Mouse (Mus musculus): ENCODE data around the gene Tnnc2. TPM values are rescaled to one million over a fixed set of nuclear protein-coding genes. Genes with fewer than 3 reads are reported as not detected.

Tnnc2 gene
- polyA plus RNA-seq (2012; fragmentation: generic; extraction: Trizol): under 1 TPM in 1 of 2 experiments, not detected in 1; 0.19 TPM

GRCm38 (mm10) chr2:164779481-164780086 lies at the start of gene Tnnc2:
Gene Tnnc2, minus strand, starts transcription at chr2:164779967.

GRCm38 (mm10) chr2:164828437-164828836 lies 48.7 kb upstream of the Tnnc2 start, which contains the start of gene Spata25:
Gene Spata25, minus strand, starts transcription at chr2:164828537.

GRCm38 (mm10) chr2:164822636-164823165 lies 42.9 kb upstream of the Tnnc2 start, which contains the start of gene Zswim1:
Gene Zswim1, plus strand, starts transcription at chr2:164822686.

GRCm38 (mm10) chr2:164804533-164805331 lies 25.0 kb upstream of the Tnnc2 start, which contains the start of the genes Acot8 and Zswim3:
Gene Acot8, minus strand, starts transcription at chr2:164804882.
Gene Zswim3, plus strand, starts transcription at chr2:164805098.

GRCm38 (mm10) chr2:164785481-164786387 lies 6.0 kb upstream of the Tnnc2 start, which contains the start of gene Snx21:
Gene Snx21, plus strand, starts transcription at chr2:164785823.

GRCm38 (mm10) chr2:164769258-164770037 lies 10.3 kb downstream of the Tnnc2 start, which contains the start of gene Ube2c:
Gene Ube2c, plus strand, starts transcription at chr2:164769898.

GRCm38 (mm10) chr2:164745843-164746479 lies 33.8 kb downstream of the Tnnc2 start, which contains the start of the genes Wfdc3 and Dnttip1:
Gene Wfdc3, minus strand, starts transcription at chr2:164745931.
Gene Dnttip1, plus strand, starts transcription at chr2:164745983.

Other genes with a start within 250 kb of the Tnnc2 start
- gene Wfdc2, start 217.6 kb downstream of the Tnnc2 start, polyA plus RNA-seq (2012; fragmentation: generic; extraction: Trizol): not detected
- gene Spint3, start 206.5 kb downstream of the Tnnc2 start, polyA plus RNA-seq (2012; fragmentation: generic; extraction: Trizol): not detected
- not detected for gene Wfdc6a, start 194.5 kb downstream of the Tnnc2 start, polyA plus RNA-seq (2012; fragmentation: generic; extraction: Trizol)
- gene Eppin, start 186.4 kb downstream of the Tnnc2 start, polyA plus RNA-seq (2012; fragmentation: generic; extraction: Trizol): not detected
- gene Wfdc6b, start 166.4 kb downstream of the Tnnc2 start, polyA plus RNA-seq (2012; fragmentation: generic; extraction: Trizol): not detected
- gene Wfdc8, start 166.3 kb downstream of the Tnnc2 start, polyA plus RNA-seq (2012; fragmentation: generic; extraction: Trizol): not detected
- not detected for gene Wfdc16, start 141.2 kb downstream of the Tnnc2 start, polyA plus RNA-seq (2012; fragmentation: generic; extraction: Trizol)
- not detected for gene Wfdc10, start 123.9 kb downstream of the Tnnc2 start, polyA plus RNA-seq (2012; fragmentation: generic; extraction: Trizol)
- gene Wfdc9, start 123.4 kb downstream of the Tnnc2 start, polyA plus RNA-seq (2012; fragmentation: generic; extraction: Trizol): not detected
- not detected for gene Wfdc11, start 105.9 kb downstream of the Tnnc2 start, polyA plus RNA-seq (2012; fragmentation: generic; extraction: Trizol)
- under 1 TPM in 1 of 2 experiments, not detected in 1; 0.04 TPM for gene Wfdc13, start 94.9 kb downstream of the Tnnc2 start, polyA plus RNA-seq (2012; fragmentation: generic; extraction: Trizol)
- not detected for gene Spint4, start 81.5 kb downstream of the Tnnc2 start, polyA plus RNA-seq (2012; fragmentation: generic; extraction: Trizol)
- not detected for gene Spint5, start 64.7 kb downstream of the Tnnc2 start, polyA plus RNA-seq (2012; fragmentation: generic; extraction: Trizol)
- gene Wfdc3, start 34.0 kb downstream of the Tnnc2 start, polyA plus RNA-seq (2012; fragmentation: generic; extraction: Trizol): 1 to 10 TPM in 1 of 2 experiments, under 1 TPM in 1; 0.27 to 1.1 TPM
- 10 to 100 TPM; 55.3 to 58.9 TPM for gene Dnttip1, start 34.0 kb downstream of the Tnnc2 start, polyA plus RNA-seq (2012; fragmentation: generic; extraction: Trizol)
- 100 to 1,000 TPM; 116 to 219 TPM for gene Ube2c, start 10.1 kb downstream of the Tnnc2 start, polyA plus RNA-seq (2012; fragmentation: generic; extraction: Trizol)
- gene Snx21, start 5.9 kb upstream of the Tnnc2 start, polyA plus RNA-seq (2012; fragmentation: generic; extraction: Trizol): 10 to 100 TPM; 29.7 to 50.1 TPM
- 10 to 100 TPM; 10.7 to 19.9 TPM for gene Acot8, start 24.9 kb upstream of the Tnnc2 start, polyA plus RNA-seq (2012; fragmentation: generic; extraction: Trizol)
- 1 to 10 TPM; 2.1 to 4.9 TPM for gene Zswim3, start 25.1 kb upstream of the Tnnc2 start, polyA plus RNA-seq (2012; fragmentation: generic; extraction: Trizol)
- 10 to 100 TPM in 1 of 2 experiments, 1 to 10 TPM in 1; 9.1 to 10.1 TPM for gene Zswim1, start 42.7 kb upstream of the Tnnc2 start, polyA plus RNA-seq (2012; fragmentation: generic; extraction: Trizol)
- gene Spata25, start 48.6 kb upstream of the Tnnc2 start, polyA plus RNA-seq (2012; fragmentation: generic; extraction: Trizol): under 1 TPM in 1 of 2 experiments, not detected in 1; 0.26 TPM
- 100 to 1,000 TPM in 1 of 2 experiments, 10 to 100 TPM in 1; 94.4 to 205 TPM for gene Ctsa, start 52.9 kb upstream of the Tnnc2 start, polyA plus RNA-seq (2012; fragmentation: generic; extraction: Trizol)
- 1 to 10 TPM; 2.4 to 6.6 TPM for gene Neurl2, start 53.5 kb upstream of the Tnnc2 start, polyA plus RNA-seq (2012; fragmentation: generic; extraction: Trizol)
- 100 to 1,000 TPM in 1 of 2 experiments, 10 to 100 TPM in 1; 16.6 to 130 TPM for gene Pltp, start 77.7 kb upstream of the Tnnc2 start, polyA plus RNA-seq (2012; fragmentation: generic; extraction: Trizol)
- 10 to 100 TPM; 56.7 to 65.1 TPM for gene Pcif1, start 99.3 kb upstream of the Tnnc2 start, polyA plus RNA-seq (2012; fragmentation: generic; extraction: Trizol)
- 10 to 100 TPM in 1 of 2 experiments, 1 to 10 TPM in 1; 4.1 to 11.3 TPM for gene Zfp335, start 131.8 kb upstream of the Tnnc2 start, polyA plus RNA-seq (2012; fragmentation: generic; extraction: Trizol)
- 10 to 100 TPM in 1 of 2 experiments, under 1 TPM in 1; 0.49 to 19.7 TPM for gene Mmp9, start 160.8 kb upstream of the Tnnc2 start, polyA plus RNA-seq (2012; fragmentation: generic; extraction: Trizol)
- 1 to 10 TPM in 1 of 2 experiments, under 1 TPM in 1; 0.12 to 1.1 TPM for gene Slc12a5, start 180.8 kb upstream of the Tnnc2 start, polyA plus RNA-seq (2012; fragmentation: generic; extraction: Trizol)